Mouse (Mus musculus) midbrain, embryonic 16.5 days (tissue): ENCODE results near the gene Fam205a1. TPM values are rescaled to one million over a fixed set of nuclear protein-coding genes. Genes with fewer than 3 reads are reported as not detected.
"Not testable (repeated sequence)": the region's sequence is repeated elsewhere in the genome, so short reads cannot be mapped to it uniquely, and the experiment has no call there.

Source experiments
- ATAC-seq: fragments of 200-750 bp; cut with Nextera tagmentation; 2 replicates; pipeline ENCODE4 v1.8.0; 2017; ENCODE audit warnings: moderate TSS enrichment
- H3K27ac ChIP-seq: fragments of 300-500 bp; sonication (generic); 2 replicates; pipeline ENCODE4 v1.5.1; 2014; ENCODE audit warnings: mild to moderate bottlenecking, low read length, mixed read lengths
- H3K27me3 ChIP-seq: fragments of 300-500 bp; sonication (generic); 2 replicates; pipeline ENCODE4 v1.6.1; 2014; ENCODE audit warnings: low read depth, low read length, mixed read lengths; ENCODE audit not compliant: control insufficient read depth, insufficient read depth
- H3K36me3 ChIP-seq: fragments of 300-500 bp; sonication (generic); 2 replicates; pipeline ENCODE4 v1.6.1; 2014; ENCODE audit warnings: mild to moderate bottlenecking, low read length, moderate library complexity, mixed read lengths; ENCODE audit not compliant: control insufficient read depth, insufficient read depth
- H3K4me1 ChIP-seq: fragments of 300-500 bp; sonication (generic); 2 replicates; pipeline ENCODE4 v1.6.1; 2014; ENCODE audit warnings: mild to moderate bottlenecking, low read length, mixed read lengths; ENCODE audit not compliant: control insufficient read depth, insufficient read depth
- H3K4me2 ChIP-seq: fragments of 300-500 bp; sonication (generic); 2 replicates; pipeline ENCODE4 v1.6.1; 2014; ENCODE audit warnings: mild to moderate bottlenecking, low read length, mixed read lengths
- H3K4me3 ChIP-seq: fragments of 300-500 bp; sonication (generic); 2 replicates; pipeline ENCODE4 v1.5.1; 2014; ENCODE audit warnings: low read depth, mild to moderate bottlenecking, low read length, moderate library complexity, mixed read lengths
- H3K9ac ChIP-seq: fragments of 300-500 bp; sonication (generic); 2 replicates; pipeline ENCODE4 v1.6.1; 2014; ENCODE audit warnings: low read depth, low read length, mixed read lengths
- H3K9me3 ChIP-seq: fragments of 300-500 bp; sonication (generic); replicated peaks from 2 replicates; pipeline ENCODE4 v1.6.1; 2014; ENCODE audit warnings: mild to moderate bottlenecking, low read length, mixed read lengths; ENCODE audit not compliant: control insufficient read depth, poor library complexity, severe bottlenecking
- WGBS: fragments of 180-500 bp; shearing (Covaris S2); extraction: QIAGEN DNeasy Blood & Tissue Kit; methylation state at CpG from one replicate; pipeline ENCODE4 v1.1.7; 2014; 5-methylcytosine and 5-hydroxymethylcytosine counted together
- polyA plus RNA-seq: library from polyadenylated mRNA; unstranded; fragments of >200 nt; fragmentation: Nextera tagmentation; extraction: Ambion mirVana; gene quantifications from 2 replicates; pipeline ENCODE4 v1.2.1, GENCODE M21; 2015

Fam205a1 gene
- polyA plus RNA-seq: 0.06 TPM in 1 of 2 replicates, not detected in the other

GRCm38 (mm10) chr4:42853788-42854187 lies at the start of gene Fam205a1:
Fam205a1 (minus strand) TSS chr4:42853888.
- WGBS: 88% methylated on average over 1 of the region's 1 CpGs
- not testable (repeated sequence) for ATAC-seq, H3K27ac ChIP-seq

DNA sequence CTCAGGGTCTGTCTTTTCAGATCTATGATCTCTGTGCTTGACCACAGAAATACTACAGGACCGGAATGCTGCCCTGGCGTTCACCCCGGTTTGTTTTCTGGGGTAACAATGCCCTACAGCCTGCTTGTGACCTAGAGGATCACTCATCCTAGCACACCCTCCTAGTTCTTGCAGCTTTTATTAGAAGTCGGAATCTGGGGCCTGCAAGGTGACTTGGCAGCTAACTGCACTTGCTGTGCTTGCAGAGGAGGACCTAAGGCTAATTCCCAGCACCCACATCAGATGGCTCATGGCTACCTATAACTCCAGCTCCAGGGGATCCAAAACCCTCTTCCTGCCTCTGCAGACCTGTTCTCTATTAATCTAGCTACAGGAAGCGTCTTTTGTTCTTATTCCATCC lies 49.0 kb upstream of the Fam205a1 start:
- H3K4me1 ChIP-seq: no peaks in the 10 kb centered on the region
- H3K27me3 ChIP-seq: no peaks in the 10 kb centered on the region
- no peaks in the 10 kb centered on the region for H3K9me3 ChIP-seq
- H3K36me3 ChIP-seq: no peaks in the 10 kb centered on the region
- H3K9ac ChIP-seq: no peak overlapping the region
- H3K4me3 ChIP-seq: no peak overlapping the region
- no peak overlapping the region for H3K4me2 ChIP-seq
- ATAC-seq: no peak
- WGBS: 92% methylated on average over 5 of the region's 5 CpGs
- H3K27ac ChIP-seq: no peak overlapping the region

More at GRCm38 (mm10) chr4:42853788-42854187, at the start of gene Fam205a1:
- H3K9me3 ChIP-seq, H3K4me2 ChIP-seq, H3K4me1 ChIP-seq, H3K4me3 ChIP-seq, H3K27me3 ChIP-seq, H3K36me3 ChIP-seq, H3K9ac ChIP-seq: not testable (repeated sequence)

DNA sequence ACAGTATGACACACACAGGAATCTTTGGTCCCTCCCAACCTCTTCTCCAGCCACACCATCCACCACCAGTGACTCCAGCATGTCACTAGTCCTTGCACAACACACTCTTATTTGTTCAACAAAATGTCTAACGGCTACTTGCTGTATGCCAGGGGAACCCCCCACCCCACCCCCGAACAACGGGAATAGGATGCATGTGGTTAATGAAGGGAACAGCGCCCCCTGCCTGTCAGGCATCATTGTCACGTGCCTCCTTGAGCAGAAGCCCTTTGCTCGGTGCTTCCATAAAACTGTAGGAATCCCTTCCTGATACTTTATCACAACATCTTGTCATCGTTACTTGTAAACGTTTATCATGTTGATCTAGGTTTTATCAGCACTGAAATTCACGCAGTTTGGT lies 48.5 kb upstream of the Fam205a1 start:
- Histone ChIP-seq H3K4me2 (no peak overlapping the region), H3K9me3 (no peaks in the 10 kb centered on the region), H3K9ac (no peak overlapping the region), H3K27ac (no peak overlapping the region), H3K27me3 (no peaks in the 10 kb centered on the region), H3K36me3 (no peaks in the 10 kb centered on the region), H3K4me1 (no peaks in the 10 kb centered on the region), H3K4me3 (no peak overlapping the region)
- no peak for ATAC-seq
- WGBS: 71% methylated on average over 9 of the region's 9 CpGs

- no peaks in the 10 kb centered on the region for H3K4me1 ChIP-seq
- no peak overlapping the region for H3K4me3 ChIP-seq
- H3K4me2 ChIP-seq: no peak overlapping the region
- H3K27me3 ChIP-seq: no peaks in the 10 kb centered on the region
- H3K9me3 ChIP-seq: no peaks in the 10 kb centered on the region
- WGBS: 63% methylated on average over 5 of the region's 5 CpGs
- no peaks in the 10 kb centered on the region for H3K36me3 ChIP-seq
- no peak overlapping the region for H3K9ac ChIP-seq
- ATAC-seq: no peak
- H3K27ac ChIP-seq: no peak overlapping the region
Measured at GRCm38 (mm10) chr4:42900878-42901277, 47.2 kb upstream of the Fam205a1 start.

GRCm38 (mm10) chr4:42898914-42899313 lies 45.2 kb upstream of the Fam205a1 start:
- no peak overlapping the region for H3K27ac ChIP-seq
- H3K4me1 ChIP-seq: no peaks in the 10 kb centered on the region
- H3K36me3 ChIP-seq: no peaks in the 10 kb centered on the region
- H3K9ac ChIP-seq: no peak overlapping the region
- H3K4me3 ChIP-seq: no peak overlapping the region
- H3K4me2 ChIP-seq: no peak overlapping the region
- H3K9me3 ChIP-seq: no peaks in the 10 kb centered on the region
- no peaks in the 10 kb centered on the region for H3K27me3 ChIP-seq
- WGBS: 28% methylated on average over 3 of the region's 3 CpGs
- ATAC-seq: no peak

- no peak overlapping the region for H3K9ac ChIP-seq
- H3K27ac ChIP-seq: no peak overlapping the region
- H3K4me1 ChIP-seq: no peaks in the 10 kb centered on the region
- no peak for ATAC-seq
- no peak overlapping the region for H3K4me3 ChIP-seq
- no peak overlapping the region for H3K4me2 ChIP-seq
- no peaks in the 10 kb centered on the region for H3K9me3 ChIP-seq
- WGBS: 54% methylated on average over 7 of the region's 7 CpGs
- no peaks in the 10 kb centered on the region for H3K36me3 ChIP-seq
- H3K27me3 ChIP-seq: no peaks in the 10 kb centered on the region
Measured at GRCm38 (mm10) chr4:42895118-42895517, 41.4 kb upstream of the Fam205a1 start.

- Histone ChIP-seq H3K9me3 (no peaks in the 10 kb centered on the region), H3K27me3 (no peaks in the 10 kb centered on the region), H3K36me3 (no peaks in the 10 kb centered on the region), H3K4me3 (no peak overlapping the region), H3K27ac (no peak overlapping the region), H3K9ac (no peak overlapping the region), H3K4me2 (no peak overlapping the region), H3K4me1 (no peaks in the 10 kb centered on the region)
- WGBS: 67% methylated on average over 7 of the region's 7 CpGs
- no peak for ATAC-seq
Measured at GRCm38 (mm10) chr4:42891176-42891575, 37.5 kb upstream of the Fam205a1 start.

- no peak overlapping the region for H3K27ac ChIP-seq
Measured at GRCm38 (mm10) chr4:42888806-42889205, 35.1 kb upstream of the Fam205a1 start.

DNA sequence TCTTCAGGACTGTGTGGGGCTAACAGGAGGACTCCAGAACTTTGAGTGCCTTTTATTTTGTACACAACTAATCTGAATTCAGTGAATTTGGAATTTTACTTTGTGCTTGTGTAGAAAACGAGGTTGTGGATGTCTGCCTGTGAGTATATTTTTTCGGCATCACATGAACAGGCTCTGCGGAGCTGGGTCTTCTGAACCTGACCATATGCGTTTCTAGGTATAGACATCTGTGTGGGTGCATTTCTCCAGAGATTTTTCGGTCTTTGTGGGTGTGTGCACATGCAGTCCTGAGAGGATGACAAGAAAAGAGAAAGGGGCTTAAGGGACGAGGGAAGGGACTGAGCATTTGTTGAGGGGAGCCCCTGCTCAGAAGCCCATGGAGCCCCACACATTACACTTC lies 33.2 kb upstream of the Fam205a1 start:
- H3K27ac ChIP-seq: no peak overlapping the region
- WGBS: 89% methylated on average over 6 of the region's 6 CpGs
- no peaks in the 10 kb centered on the region for H3K9me3 ChIP-seq
- H3K4me3 ChIP-seq: no peak overlapping the region
- H3K4me1 ChIP-seq: no peaks in the 10 kb centered on the region
- no peak overlapping the region for H3K9ac ChIP-seq
- H3K36me3 ChIP-seq: no peaks in the 10 kb centered on the region
- no peaks in the 10 kb centered on the region for H3K27me3 ChIP-seq
- no peak for ATAC-seq
- H3K4me2 ChIP-seq: no peak overlapping the region

More at GRCm38 (mm10) chr4:42888806-42889205, 35.1 kb upstream of the Fam205a1 start:
- Histone ChIP-seq H3K4me2 (no peak overlapping the region), H3K4me1 (no peaks in the 10 kb centered on the region), H3K27me3 (no peaks in the 10 kb centered on the region), H3K4me3 (no peak overlapping the region), H3K36me3 (no peaks in the 10 kb centered on the region), H3K9me3 (no peaks in the 10 kb centered on the region), H3K9ac (no peak overlapping the region)
- WGBS: 94% methylated on average over 6 of the region's 6 CpGs
- ATAC-seq: no peak

- Histone ChIP-seq H3K4me1 (no peaks in the 10 kb centered on the region), H3K9me3 (no peaks in the 10 kb centered on the region), H3K27ac (no peak overlapping the region), H3K36me3 (no peaks in the 10 kb centered on the region), H3K9ac (no peak overlapping the region), H3K27me3 (no peaks in the 10 kb centered on the region), H3K4me2 (no peak overlapping the region), H3K4me3 (no peak overlapping the region)
- no peak for ATAC-seq
- 38% methylated on average over 1 of the region's 1 CpGs for WGBS
Measured at GRCm38 (mm10) chr4:42880677-42880948, 26.9 kb upstream of the Fam205a1 start.
